Mouse (Mus musculus) naive thymus-derived CD4-positive, alpha-beta T cell, adult 5 months (primary cell): ENCODE measurements around the gene Olfr1321. TPM values are rescaled to one million over a fixed set of nuclear protein-coding genes. Genes with fewer than 3 reads are reported as not detected.

Experiments
- polyA plus RNA-seq: library from polyadenylated mRNA; unstranded; fragments of 100-300 nt; shearing (Covaris generic); gene quantifications from one replicate; pipeline ENCODE4 v1.2.1, GENCODE M21; 2017

Gene Olfr1321
- not detected for polyA plus RNA-seq

GRCm38 (mm10) chrX:49734959-49735358 is at the start of gene Olfr1321:
Gene Olfr1321 (minus strand): TSS chrX:49735059.

Other genes with a start within 250 kb of the Olfr1321 start
- not detected for gene Olfr1320, start 62.7 kb downstream of the Olfr1321 start, polyA plus RNA-seq
- gene Igsf1, start 62.7 kb upstream of the Olfr1321 start, polyA plus RNA-seq, result not detected
- gene Olfr1322, start 156.4 kb upstream of the Olfr1321 start, polyA plus RNA-seq, result 0.09 TPM